Mouse (Mus musculus): ENCODE data around the gene Acy3.

GRCm38 (mm10) chr19:3946715-3947114 is 39.7 kb upstream of the Acy3 start:
- TF ChIP-seq MYOG (IDR thresholded peaks at IDR 0.05; ENCODE audit: control insufficient read depth in 1 of 3, insufficient read depth in 1 of 3, insufficient read length in 2 of 3, low read depth in 2 of 3) (no peak), POLR2AphosphoS2 (IDR thresholded peaks at IDR 0.05; ENCODE audit: insufficient read length, low read depth) (no peak), POLR2A (IDR thresholded peaks at IDR 0.05; ENCODE audit: insufficient read length, low read depth) (no peak)

All from myocyte (in vitro differentiated cells).